Mouse (Mus musculus): ENCODE results near the gene Nog. TPM values are rescaled to one million over a fixed set of nuclear protein-coding genes. Genes with fewer than 3 reads are reported as not detected.

The Nog gene
- polyA plus RNA-seq, 1 experiment from 2014 or later, result 2.6 TPM

GRCm38 (mm10) chr11:89253973-89254372, 48.2 kb downstream of the Nog start:
- Histone ChIP-seq H3K4me3 (ENCODE audit: low read depth, low read length) (no peak overlapping the region), H3K4me2 (ENCODE audit: low read depth, severe bottlenecking) (no peak overlapping the region), H3K4me1 (ENCODE audit: control insufficient read depth, insufficient read depth, low read length) (no peaks in the 10 kb centered on the region), H3K36me3 (ENCODE audit: control insufficient read depth, insufficient read depth, low read length) (no peaks in the 10 kb centered on the region), H3K9me3 (ENCODE audit: control insufficient read depth, low read length) (no peaks in the 10 kb centered on the region), H3K27me3 (ENCODE audit: control insufficient read depth, insufficient read depth, low read length) (no peaks in the 10 kb centered on the region), H3K9ac (ENCODE audit: low read length) (no peak overlapping the region), H3K27ac (replicated peaks; ENCODE audit: low read depth, low read length) (no peak overlapping the region)
- WGBS, result 91% methylated on average over 13 of the region's 13 CpGs
- ATAC-seq (ENCODE audit: insufficient number of reproducible peaks, low FRiP score, low TSS enrichment, low read depth) (no peak), DNase-seq (ENCODE audit: low spot score) (no peak)

Other genes starting within 250 kb of the Nog start
- 3.5 and 3.7 TPM in 2 replicates for gene Dgke, start 235.5 kb downstream of the Nog start, polyA plus RNA-seq (2014; fragmentation: Nextera tagmentation; extraction: Ambion mirVana)
- gene Gm525, start 228.5 kb downstream of the Nog start, polyA plus RNA-seq (2014; fragmentation: Nextera tagmentation; extraction: Ambion mirVana), result not detected in 2 replicates